Mouse (Mus musculus) ES-Bruce4 (cell line): ENCODE data around the gene Cib3.

Source experiments
- CTCF ChIP-seq: IDR thresholded peaks from one replicate; pipeline ENCODE4 v1.8.1; 2011; ENCODE audit warnings: low read depth, low read length
- POLR2A ChIP-seq: IDR thresholded peaks from one replicate; pipeline ENCODE4 v1.8.1; 2011; ENCODE audit warnings: low read length; ENCODE audit not compliant: insufficient read depth

GRCm38 (mm10) chr8:72162821-72163220, 49.8 kb downstream of the Cib3 start:
- TF ChIP-seq CTCF, result no peak
- no peak for TF ChIP-seq POLR2A
